Mouse (Mus musculus) thymus, postnatal 25 days (tissue): Measurements from ENCODE around the gene Rbks.

ENCODE experiments used
- DNase-seq: peaks from one replicate; pipeline ENCODE4 v3.0.0; 2022

Gene Rbks

GRCm38 (mm10) chr5:31576539-31576975, 120.9 kb downstream of the Rbks start:
- DNase-seq: no peak
